Mouse (Mus musculus) thymus, adult 2 months (tissue): ENCODE measurements around the gene Amd1. TPM values are rescaled to one million over a fixed set of nuclear protein-coding genes. Genes with fewer than 3 reads are reported as not detected.

ENCODE experiments used
- DNase-seq: peaks from one replicate; pipeline ENCODE4 v3.0.0; 2021
- H3K27ac ChIP-seq: fragments of 200-500 bp; 2 replicates; pipeline ENCODE4 v1.5.1; 2012; ENCODE audit warnings: low read length, control low read depth; ENCODE audit not compliant: control insufficient read depth, insufficient read depth
- H3K27me3 ChIP-seq: fragments of 200-500 bp; 2 replicates; pipeline ENCODE4 v1.6.1; 2012; ENCODE audit warnings: mild to moderate bottlenecking, low read length, moderate library complexity, mixed read lengths; ENCODE audit not compliant: control insufficient read depth, insufficient read depth
- H3K36me3 ChIP-seq: fragments of 200-500 bp; 2 replicates; pipeline ENCODE4 v1.6.1; 2012; ENCODE audit warnings: mild to moderate bottlenecking, low read length, moderate library complexity; ENCODE audit not compliant: control insufficient read depth, insufficient read depth
- H3K4me1 ChIP-seq: fragments of 200-500 bp; replicated peaks from 2 replicates; pipeline ENCODE4 v1.6.1; 2012; ENCODE audit warnings: low read length; ENCODE audit not compliant: control insufficient read depth, insufficient read depth
- H3K4me3 ChIP-seq: fragments of 200-500 bp; 2 replicates; pipeline ENCODE4 v1.5.1; 2012; ENCODE audit warnings: mild to moderate bottlenecking, low read length, control low read depth, moderate library complexity; ENCODE audit not compliant: control insufficient read depth, insufficient read depth
- CTCF ChIP-seq: fragments of 200-500 bp; IDR thresholded peaks from 2 replicates; pipeline ENCODE4 v1.5.1; 2012; ENCODE audit warnings: mild to moderate bottlenecking, control low read depth, low read length, moderate library complexity, borderline replicate concordance; ENCODE audit not compliant: control insufficient read depth, poor library complexity, insufficient read depth; ENCODE audit errors: extremely low read depth
- POLR2A ChIP-seq: fragments of 200-500 bp; IDR thresholded peaks from 2 replicates; pipeline ENCODE4 v1.6.1; 2012; ENCODE audit warnings: mild to moderate bottlenecking, low read length, control low read depth, moderate library complexity; ENCODE audit not compliant: control insufficient read depth, poor library complexity, insufficient read depth; ENCODE audit errors: extremely low read depth
- WGBS: fragments of 180-500 bp; shearing (Covaris S2); methylation state at CpG from one replicate; pipeline ENCODE4 v1.1.7; 2018; 5-methylcytosine and 5-hydroxymethylcytosine counted together
- polyA plus RNA-seq: library from polyadenylated mRNA; depleted of rRNA; stranded (reverse); fragments of >200 nt; gene quantifications from 2 replicates; pipeline ENCODE4 v1.2.3, GENCODE M21; 2012

The Amd1 gene
- polyA plus RNA-seq, 1 experiment = 11.4 TPM

GRCm38 (mm10) chr10:40300648-40301171, 1.3 kb downstream of the Amd1 start:
- H3K27ac ChIP-seq = no peak overlapping the region
- peak; percentile 43 for DNase-seq
- 0 out of 2 replicates have a peak, but pooled peaks have one; percentile 5 for TF ChIP-seq POLR2A
- no peak for TF ChIP-seq CTCF
- WGBS = under 1% methylated on average over 36 of the region's 36 CpGs
- H3K36me3 ChIP-seq = no peaks in the 10 kb centered on the region
- H3K4me1 ChIP-seq = peaks cover 13% of the 10 kb centered on the region; the same call in 1 of the 2 replicates
- no peaks in the 10 kb centered on the region; the same call in 1 of the 2 replicates for H3K27me3 ChIP-seq
- peak overlapping the region; percentile 74 for H3K4me3 ChIP-seq

- Histone ChIP-seq H3K27ac (no peak overlapping the region), H3K36me3 (peaks cover 15% of the 10 kb centered on the region), H3K4me3 (no peak overlapping the region), H3K27me3 (no peaks in the 10 kb centered on the region), H3K4me1 (peaks cover 5% of the 10 kb centered on the region)
- no peak for TF ChIP-seq POLR2A
- no peak for TF ChIP-seq CTCF
- WGBS = 96% methylated on average over 6 of the region's 6 CpGs
- no peak for DNase-seq
Measured at GRCm38 (mm10) chr10:40292640-40293039, 9.3 kb downstream of the Amd1 start.

GRCm38 (mm10) chr10:40286767-40287166, 15.2 kb downstream of the Amd1 start:
- TF ChIP-seq CTCF = no peak
- TF ChIP-seq POLR2A = no peak
- WGBS = 72% methylated on average over 1 of the region's 1 CpGs
- H3K27ac ChIP-seq = no peak overlapping the region
- H3K4me1 ChIP-seq = no peaks in the 10 kb centered on the region
- no peaks in the 10 kb centered on the region for H3K27me3 ChIP-seq
- no peak for DNase-seq
- peaks cover 15% of the 10 kb centered on the region for H3K36me3 ChIP-seq
- no peak overlapping the region for H3K4me3 ChIP-seq

- Histone ChIP-seq H3K27ac (no peak overlapping the region), H3K27me3 (no peaks in the 10 kb centered on the region), H3K4me3 (no peak overlapping the region), H3K36me3 (peaks cover 6% of the 10 kb centered on the region), H3K4me1 (no peaks in the 10 kb centered on the region)
- 100% methylated on average over 1 of the region's 1 CpGs for WGBS
- no peak for DNase-seq
- TF ChIP-seq CTCF = no peak
- no peak for TF ChIP-seq POLR2A
Measured at GRCm38 (mm10) chr10:40285571-40285970, 16.4 kb downstream of the Amd1 start.

GRCm38 (mm10) chr10:40284997-40285396, 17.0 kb downstream of the Amd1 start:
- DNase-seq = no peak
- Histone ChIP-seq H3K4me1 (no peaks in the 10 kb centered on the region), H3K36me3 (peaks cover 6% of the 10 kb centered on the region), H3K4me3 (no peak overlapping the region), H3K27me3 (no peaks in the 10 kb centered on the region), H3K27ac (no peak overlapping the region)
- no peak for TF ChIP-seq POLR2A
- TF ChIP-seq CTCF = no peak
- 98% methylated on average over 3 of the region's 3 CpGs for WGBS

- WGBS = 99% methylated on average over 10 of the region's 10 CpGs
Measured at GRCm38 (mm10) chr10:40284179-40284831, 17.7 kb downstream of the Amd1 start.

GRCm38 (mm10) chr10:40283636-40284035, 18.4 kb downstream of the Amd1 start:
- Histone ChIP-seq H3K4me1 (no peaks in the 10 kb centered on the region), H3K36me3 (no peaks in the 10 kb centered on the region), H3K27me3 (no peaks in the 10 kb centered on the region), H3K4me3 (no peak overlapping the region), H3K27ac (no peak overlapping the region)
- DNase-seq = no peak
- TF ChIP-seq CTCF = no peak
- TF ChIP-seq POLR2A = no peak
- WGBS = 96% methylated on average over 9 of the region's 9 CpGs

More at GRCm38 (mm10) chr10:40284179-40284831, 17.7 kb downstream of the Amd1 start:
- H3K4me3 ChIP-seq = no peak overlapping the region
- TF ChIP-seq POLR2A (no peak), CTCF (no peak)
- no peaks in the 10 kb centered on the region; the same call in 1 of the 2 replicates for H3K36me3 ChIP-seq
- H3K27ac ChIP-seq = no peak overlapping the region
- no peaks in the 10 kb centered on the region for H3K4me1 ChIP-seq
- H3K27me3 ChIP-seq = no peaks in the 10 kb centered on the region
- DNase-seq = no peak
